Mouse (Mus musculus) embryonic fibroblast, embryonic 13.5 days (primary cell): ENCODE results near the gene Ankar.

ENCODE experiments used
- CTCF ChIP-seq: IDR thresholded peaks from 2 replicates; pipeline ENCODE4 v1.5.1; 2011; ENCODE audit warnings: mild to moderate bottlenecking, control low read depth, low read length, moderate library complexity, borderline replicate concordance; ENCODE audit not compliant: insufficient read depth
- POLR2A ChIP-seq: IDR thresholded peaks from 2 replicates; pipeline ENCODE4 v1.6.1; 2011; ENCODE audit warnings: low read depth, mild to moderate bottlenecking, control low read depth, low read length, moderate library complexity

- TF ChIP-seq CTCF = no peak
- TF ChIP-seq POLR2A = no peak
Measured at GRCm38 (mm10) chr1:72728781-72729180, 28.4 kb upstream of the Ankar start.
